Mouse (Mus musculus): ENCODE data around the gene Selenom.

Selenom gene

GRCm38 (mm10) chr11:3514529-3515054 lies at the start of gene Selenom:
Gene Selenom (plus strand): TSS chr11:3514684.
- DNase-seq (ENCODE audit: low read depth, low spot score): peak; percentile 97

DNA sequence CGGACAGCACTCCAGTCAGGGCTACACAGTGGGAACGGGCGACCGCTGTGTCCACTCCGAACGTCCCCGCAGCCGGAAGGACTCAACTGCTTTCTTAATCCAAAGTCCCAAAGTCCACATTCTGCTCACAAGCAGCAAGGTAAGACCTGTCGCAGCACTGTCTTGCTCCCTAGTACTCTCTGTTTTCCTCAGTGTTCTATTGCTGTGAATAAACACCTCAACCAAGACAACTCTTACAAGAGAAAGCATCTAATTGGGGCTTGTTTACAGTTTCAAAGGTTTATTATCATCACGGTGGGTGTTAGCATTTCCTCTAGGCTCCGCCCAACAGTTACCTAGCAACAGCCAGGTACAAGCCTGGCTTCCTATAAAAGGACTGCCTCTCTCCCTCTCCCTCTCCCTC lies 43.0 kb upstream of the Selenom start:
- no peak for DNase-seq (ENCODE audit: low read depth, low spot score)

DNA sequence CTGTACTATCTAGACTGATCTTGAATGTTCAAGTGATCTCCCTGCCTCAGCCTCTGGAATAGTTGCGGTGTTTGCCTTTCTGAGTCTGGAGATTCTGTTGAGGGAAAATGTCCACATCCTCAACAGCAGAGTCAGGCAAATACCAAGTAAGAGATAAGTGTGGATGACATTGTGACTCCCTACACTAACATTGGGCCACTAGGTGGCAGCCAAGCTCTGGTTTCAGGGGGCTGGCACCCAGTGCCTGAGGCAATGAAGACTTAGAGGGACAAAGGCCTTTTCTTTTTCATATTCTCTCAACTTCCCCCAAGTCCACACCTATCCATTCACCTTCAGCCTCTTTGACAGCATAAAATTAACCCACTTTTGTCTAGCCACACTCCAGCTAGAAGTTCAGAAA lies 42.0 kb upstream of the Selenom start:
- peak; percentile 94 for DNase-seq (ENCODE audit: low read depth, low spot score)

DNA sequence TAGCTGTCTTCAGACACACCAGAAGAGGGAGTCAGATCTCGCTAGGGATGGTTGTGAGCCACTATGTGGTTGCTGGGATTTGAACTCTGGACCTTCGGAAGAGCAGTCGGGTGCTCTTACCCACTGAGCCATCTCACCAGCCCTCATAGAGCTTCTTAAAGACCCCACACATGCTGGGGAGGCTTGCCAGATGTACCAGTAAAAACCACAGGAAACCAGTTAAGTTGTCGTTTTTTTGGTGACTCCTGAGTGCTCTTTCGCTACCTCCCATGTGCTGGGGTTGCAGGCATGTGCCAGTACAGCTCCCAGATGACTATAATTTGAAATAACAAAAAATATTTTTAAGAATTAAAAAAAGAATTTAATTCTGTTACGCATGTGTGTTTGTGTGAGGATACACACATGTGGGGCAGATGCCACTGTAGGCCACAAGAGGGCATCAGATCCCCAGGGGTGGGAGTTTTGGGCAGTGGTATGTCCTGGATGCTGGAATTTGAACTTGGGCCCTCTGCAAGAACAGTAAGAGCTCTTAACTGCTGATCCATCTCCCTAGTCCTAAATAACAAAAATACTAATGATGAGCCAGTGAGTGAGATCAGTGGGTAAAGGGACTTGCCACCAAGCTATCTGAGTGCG lies 39.9 kb upstream of the Selenom start:
- DNase-seq (ENCODE audit: low read depth, low spot score): no peak

DNA sequence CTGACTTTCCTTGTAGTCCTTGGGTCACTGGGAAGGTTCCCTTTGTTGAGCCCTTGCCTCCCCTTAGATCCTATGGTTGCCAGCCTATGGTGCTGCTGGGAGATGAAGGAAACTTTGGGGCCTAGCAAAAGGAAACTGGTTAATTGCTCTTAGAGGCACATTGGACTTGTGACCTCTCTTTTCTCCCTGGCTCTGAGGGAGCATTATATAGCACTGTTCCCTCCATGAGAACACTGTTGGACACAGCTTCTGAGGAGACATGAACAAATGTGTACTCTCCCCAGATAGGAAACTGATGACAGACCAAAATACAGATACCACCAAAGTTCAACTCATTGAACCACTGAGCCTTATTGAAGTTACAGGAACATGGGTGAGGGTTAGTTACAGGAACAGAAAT lies 39.0 kb upstream of the Selenom start:
- DNase-seq (ENCODE audit: low read depth, low spot score): no peak

GRCm38 (mm10) chr11:3483980-3484642 lies 30.4 kb upstream of the Selenom start:
- peak; percentile 86 for DNase-seq (ENCODE audit: low read depth, low spot score)

DNA sequence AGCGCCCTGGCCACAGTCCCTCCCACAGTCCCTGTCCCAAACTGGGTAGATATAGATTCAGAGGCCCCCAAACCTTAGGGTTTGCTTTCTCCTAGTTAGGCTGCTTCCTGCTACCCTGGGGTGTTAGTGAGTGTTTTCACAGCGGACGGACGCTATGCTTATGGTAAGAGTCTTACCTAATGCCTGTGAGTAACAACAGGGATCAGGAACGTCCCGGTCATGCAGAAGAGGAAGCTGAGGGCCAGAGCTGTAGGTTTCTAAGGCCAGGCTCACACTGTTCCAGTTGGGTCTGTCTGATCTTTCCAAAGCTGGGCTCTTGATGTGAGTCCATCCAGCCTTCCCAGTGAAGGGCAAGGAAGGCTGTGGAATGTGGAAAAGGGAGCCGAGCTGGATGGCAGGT lies 28.1 kb upstream of the Selenom start:
- no peak for DNase-seq (ENCODE audit: low read depth, low spot score)

DNA sequence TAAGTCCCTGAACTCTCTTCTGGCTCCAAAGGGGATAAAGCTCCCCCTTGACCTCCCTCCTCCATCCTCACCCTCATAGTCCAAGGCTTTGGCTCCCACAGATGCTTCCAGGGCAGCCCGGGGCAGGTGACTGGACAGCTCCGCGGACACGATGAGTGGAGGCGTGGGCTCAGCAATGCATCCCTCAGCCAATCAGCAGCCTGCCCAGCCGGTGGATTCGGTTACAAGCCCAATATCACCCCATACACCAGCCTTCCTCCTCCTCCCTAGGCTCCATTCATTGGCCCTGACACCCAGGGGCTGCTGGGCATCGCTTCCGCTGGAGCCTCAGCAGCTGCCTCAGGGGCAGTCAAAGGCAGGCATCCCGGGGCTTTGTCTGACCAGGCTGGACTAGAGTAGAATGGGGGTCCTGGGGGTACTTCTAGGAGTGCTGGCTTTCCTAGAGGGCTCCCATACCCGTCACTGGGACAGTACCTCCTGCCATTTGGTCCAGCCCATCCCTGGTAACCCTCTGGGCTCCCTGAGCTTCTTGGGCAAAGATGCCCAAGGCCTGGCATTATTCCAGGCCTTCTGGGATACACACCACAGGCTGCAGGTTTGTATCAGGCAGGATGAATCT lies 26.4 kb upstream of the Selenom start, which contains the start of gene Pla2g3:
Pla2g3 (plus strand) TSS at position 333 of the 619 bp plus-strand sequence.
- DNase-seq (ENCODE audit: low read depth, low spot score): peak; percentile 53

- no peak for DNase-seq (ENCODE audit: low read depth, low spot score)
These were observed 25.4 kb upstream of the Selenom start for GRCm38 (mm10) chr11:3489036-3489435.

DNA sequence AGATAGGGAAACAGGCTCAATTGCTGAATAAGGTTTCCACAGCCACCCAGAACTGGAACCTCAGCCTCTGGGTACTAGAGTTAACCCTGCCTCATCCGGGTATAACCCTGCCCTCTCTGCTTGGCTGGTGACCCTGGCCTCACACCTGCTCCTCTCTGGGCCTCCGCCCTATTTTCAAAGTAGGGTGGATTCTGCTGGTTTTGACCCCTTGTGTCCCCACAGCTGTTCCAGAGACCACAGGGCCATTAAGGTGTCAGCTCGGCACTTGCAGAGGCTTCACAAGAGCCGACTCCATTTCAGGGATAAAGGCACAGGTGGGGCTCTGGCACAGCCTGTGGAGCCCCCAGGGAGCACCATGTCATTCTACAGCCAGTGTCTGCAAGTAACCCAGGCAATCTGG lies 21.7 kb upstream of the Selenom start:
- DNase-seq (ENCODE audit: low read depth, low spot score): no peak

GRCm38 (mm10) chr11:3494857-3495256 lies 19.6 kb upstream of the Selenom start:
- DNase-seq (ENCODE audit: low read depth, low spot score): no peak

DNA sequence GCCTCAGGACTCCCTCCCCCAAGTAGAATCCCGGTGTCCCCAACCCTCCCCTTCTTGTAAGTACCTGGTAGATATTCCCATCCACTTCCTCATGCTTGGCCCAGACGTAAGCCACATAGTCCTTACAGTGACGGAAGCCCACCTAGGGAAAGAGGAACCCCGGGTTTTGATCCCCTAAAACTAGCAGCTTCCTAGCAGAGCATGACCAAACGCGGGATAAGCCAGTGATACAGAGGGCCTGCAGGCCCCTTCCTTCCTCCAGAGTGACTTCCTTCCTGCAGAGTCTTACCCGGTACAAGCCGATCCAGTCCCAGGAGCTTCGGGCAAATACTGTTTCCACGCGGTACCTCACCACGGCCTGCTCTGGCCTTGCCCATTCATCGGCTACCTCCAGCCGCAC lies 19.0 kb upstream of the Selenom start:
- DNase-seq (ENCODE audit: low read depth, low spot score): no peak

DNA sequence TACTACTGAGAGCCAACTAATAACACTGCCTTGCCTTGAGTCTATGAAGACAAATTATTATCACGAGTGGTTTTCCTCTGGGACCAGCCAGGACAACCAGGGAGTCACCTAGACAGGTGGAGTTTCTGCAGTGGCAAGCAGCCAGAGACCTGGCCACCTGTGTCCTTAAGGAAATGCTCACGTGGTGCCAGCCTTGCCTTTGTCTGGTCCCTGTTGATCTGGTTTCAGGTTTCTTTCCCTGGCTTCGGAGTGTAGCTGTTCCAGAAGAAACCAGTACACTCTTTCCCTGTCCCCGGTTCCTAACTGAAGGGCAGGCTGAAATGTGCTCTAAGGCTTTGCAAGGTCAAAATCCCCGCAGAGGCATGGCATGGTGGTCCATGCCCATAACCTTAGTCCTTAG lies 17.7 kb upstream of the Selenom start:
- DNase-seq (ENCODE audit: low read depth, low spot score): no peak

DNA sequence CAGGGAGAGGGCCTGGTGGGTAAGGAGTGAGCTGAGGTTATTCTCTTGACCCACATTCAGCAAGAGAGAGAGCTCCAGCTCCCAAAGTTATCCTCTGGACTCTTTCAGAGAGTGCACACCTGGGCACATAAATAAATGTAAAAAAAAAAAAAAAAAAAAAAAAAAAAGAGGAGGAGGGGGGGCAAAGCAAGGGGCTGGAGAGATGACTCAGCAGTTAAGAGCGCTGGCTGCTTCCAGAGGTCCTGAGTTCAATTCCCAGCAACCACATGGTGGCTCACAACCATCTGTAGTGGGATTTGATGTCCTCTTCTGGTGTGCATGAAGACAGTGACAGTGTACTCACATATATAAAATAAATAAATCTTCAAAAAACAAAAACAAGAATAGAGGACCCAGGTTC lies 17.2 kb upstream of the Selenom start:
- DNase-seq (ENCODE audit: low read depth, low spot score): no peak

GRCm38 (mm10) chr11:3502057-3502456 lies 12.4 kb upstream of the Selenom start:
- DNase-seq (ENCODE audit: low read depth, low spot score): no peak

DNA sequence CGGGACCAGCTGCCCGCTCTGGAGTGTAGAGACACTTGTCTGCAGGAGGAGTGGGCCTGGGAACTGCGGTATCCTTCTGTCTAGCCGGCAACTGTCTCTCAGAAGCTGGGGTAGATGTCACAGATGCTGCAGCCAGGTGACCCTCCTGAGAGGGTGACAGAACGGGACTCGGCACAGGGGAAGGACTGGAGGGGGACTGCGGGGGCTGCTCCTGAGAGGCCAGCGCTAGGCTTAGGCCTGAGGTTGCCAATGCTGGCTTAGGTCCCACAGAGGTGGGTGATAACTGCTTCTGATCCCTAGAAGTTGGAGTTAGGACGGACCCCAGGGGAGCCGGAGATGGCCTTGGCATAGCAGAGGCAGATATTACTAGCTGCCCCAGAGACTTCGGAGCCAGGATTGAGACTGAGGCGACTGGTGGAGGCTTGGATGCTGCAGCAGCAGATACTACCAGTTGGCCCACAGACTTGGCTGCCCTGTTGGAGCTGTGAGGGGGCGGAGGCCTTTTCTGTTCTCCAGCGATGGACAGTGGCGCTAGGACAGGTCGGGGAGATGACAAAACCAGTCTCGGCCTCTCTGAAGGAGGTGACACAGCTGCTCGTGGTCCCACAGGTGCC lies 11.9 kb upstream of the Selenom start:
- DNase-seq (ENCODE audit: low read depth, low spot score): peak; percentile 75

DNA sequence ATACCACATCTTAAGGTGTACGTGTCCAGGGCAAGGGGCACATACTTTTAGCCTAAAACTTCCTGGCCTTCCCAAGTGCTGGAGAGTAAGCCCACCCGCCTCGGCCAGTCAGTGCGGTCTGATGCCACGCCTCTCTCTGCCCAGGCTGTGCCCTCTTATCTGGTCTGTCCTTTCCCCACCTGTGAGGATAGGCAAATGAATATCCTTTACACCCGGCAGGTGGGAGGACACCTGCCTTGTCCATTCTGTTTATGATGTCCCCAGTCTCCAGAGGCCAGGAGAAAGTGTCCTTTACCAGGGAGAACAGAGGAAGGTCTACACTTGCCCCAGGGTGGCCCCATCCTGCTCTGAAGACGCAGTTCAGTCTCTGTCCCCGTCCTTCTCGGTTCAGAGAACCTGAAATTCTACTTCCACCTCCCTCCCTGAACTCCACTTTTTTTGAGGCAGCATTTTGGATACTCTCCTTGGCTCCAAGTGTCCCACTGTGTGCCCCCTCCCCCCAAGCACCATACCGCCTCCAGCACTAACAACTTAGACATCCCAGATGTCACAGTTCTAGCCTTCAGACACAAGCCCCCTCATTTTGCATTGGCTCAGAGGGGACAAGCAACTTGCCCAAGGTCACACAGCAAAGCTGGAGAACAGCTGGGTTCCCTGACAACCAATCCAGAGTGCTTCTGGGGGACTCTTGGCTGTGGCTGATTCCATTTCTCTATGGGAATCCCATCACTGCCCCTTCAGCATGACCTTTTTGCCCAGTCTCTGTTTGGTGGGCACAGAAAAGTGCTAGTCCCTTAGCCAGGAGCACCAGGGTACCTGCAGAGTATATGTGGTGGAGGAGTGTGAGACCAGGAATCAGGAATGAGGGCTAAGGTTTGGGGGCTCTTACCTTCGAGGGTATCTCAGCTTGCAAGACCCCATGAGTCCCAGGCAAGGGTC lies 10.5 kb upstream of the Selenom start:
- DNase-seq (ENCODE audit: low read depth, low spot score): no peak

- DNase-seq (ENCODE audit: low read depth, low spot score): peak; percentile 87
These were observed 6.3 kb upstream of the Selenom start for GRCm38 (mm10) chr11:3508226-3508625.

GRCm38 (mm10) chr11:3509181-3510085 lies 5.1 kb upstream of the Selenom start:
- peak; percentile 83 for DNase-seq (ENCODE audit: low read depth, low spot score)

DNA sequence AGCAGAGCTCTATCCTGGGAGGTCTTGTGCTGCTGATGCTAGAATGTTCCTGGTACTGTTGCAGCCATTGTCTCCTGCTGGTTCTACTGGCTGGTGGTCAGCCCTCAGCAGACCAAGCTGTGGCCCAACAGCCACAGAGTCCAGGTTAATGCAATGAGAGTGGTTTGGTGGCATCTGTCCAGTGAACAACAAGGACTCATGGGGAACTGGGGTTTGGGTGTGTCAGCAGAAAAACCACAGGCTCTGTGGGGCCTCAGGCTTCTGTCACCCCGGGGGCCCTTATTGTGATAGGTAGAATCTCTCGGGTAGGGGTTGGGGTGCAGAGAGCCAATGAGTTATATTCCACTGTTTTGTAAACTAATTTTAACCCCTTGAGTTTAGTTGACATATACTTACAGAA lies 4.2 kb upstream of the Selenom start:
- no peak for DNase-seq (ENCODE audit: low read depth, low spot score)

Data from brain, adult 2 months (tissue).